Comparison of ENCODE assay signal across 9 mouse cellular contexts in genomic region chr4:149674814-149675377, GRCm38 (mm10). TPM values are rescaled to one million over a fixed set of nuclear protein-coding genes. Genes with fewer than 3 reads are reported as not detected.
A peak's percentile ranks its signal among the peaks of the same experiment; 100 is the strongest.
DNase-seq lines count a peak whose midpoint lies in the region; ATAC-seq and TF ChIP-seq lines count a peak whose summit lies in the region.
"Had no signal": no experiment of that assay in that cellular context is flagged by ENCODE, and none has a peak within 500 bp of the region (broad histone marks: within the 10 kb centered on the region; RNA-seq: fewer than 3 reads in every experiment).

No protein-coding gene starts in this region.

- H3K9me3 ChIP-seq in heart, embryonic 11.5 days (replicated peaks; ENCODE audit: control insufficient read depth, low read length), result 0 out of 2 replicates have a peak, but pooled peaks cover 3% of the 10 kb centered on the region
- no peaks in the 10 kb centered on the region for H3K9me3 ChIP-seq in ES-E14 (ENCODE audit: control insufficient read depth, insufficient read depth, low read depth, low read length)
- H3K9me3 ChIP-seq in heart, embryonic 16.5 days (replicated peaks; ENCODE audit: control insufficient read depth, low read length), result peaks cover 5% of the 10 kb centered on the region; the same call in 1 of the 2 replicates
- no peaks in the 10 kb centered on the region for H3K9me3 ChIP-seq in liver, postnatal 0 days (ENCODE audit: low read length)

- peaks cover 6% of the 10 kb centered on the region; the same call in 1 of the 2 replicates for H3K4me1 ChIP-seq in heart, embryonic 11.5 days (ENCODE audit: control insufficient read depth, insufficient read depth, low read length)
- H3K4me1 ChIP-seq in ES-E14 (ENCODE audit: control insufficient read depth in 2 of 2, insufficient read depth in 2 of 2, low read length in 2 of 2, poor library complexity in 1 of 2), result peaks cover 0 to 7% of the 10 kb centered on the region in 2 experiments; a peak in 2 of 4 replicates
- peaks cover 8% of the 10 kb centered on the region for H3K4me1 ChIP-seq in heart, embryonic 16.5 days (ENCODE audit: control insufficient read depth, insufficient read depth, low read length)
- H3K4me1 ChIP-seq in liver, postnatal 0 days (ENCODE audit: insufficient read depth), result peaks cover 8% of the 10 kb centered on the region; the same call in 1 of the 2 replicates

- H3K9ac ChIP-seq in heart, embryonic 11.5 days (ENCODE audit: low read depth, low read length), result no peak overlapping the region
- no peak overlapping the region for H3K9ac ChIP-seq in ES-E14 (ENCODE audit: insufficient read depth, low read depth, low read length, poor library complexity, severe bottlenecking)
- peak overlapping the region; percentile 70 for H3K9ac ChIP-seq in heart, embryonic 16.5 days (ENCODE audit: low read length)
- H3K9ac ChIP-seq in liver, postnatal 0 days (replicated peaks), result no peak overlapping the region

- WGBS in heart, embryonic 11.5 days (ENCODE audit: insufficient replicate concordance), result 8% methylated on average over 8 of the region's 8 CpGs
- 20% methylated on average over 8 of the region's 8 CpGs for WGBS in heart, embryonic 16.5 days
- WGBS in liver, postnatal 0 days (ENCODE audit: insufficient replicate concordance), result 53% methylated on average over 8 of the region's 8 CpGs

- in situ Hi-C loops in ES-E14 (cut with MboI; ENCODE audit: low sequenced_read_pairs in 2 of 2, unreplicated experiment in 2 of 2), result no loop called here

- intact Hi-C loops in heart, postnatal 25 days (cut with DNase I), result loop anchor here (2.0 kb wide), 1 partner anchor 20 kb away; no protein-coding TSS in a partner anchor

- H3K4me3 ChIP-seq in heart, embryonic 11.5 days (ENCODE audit: low read depth, low read length), result peak overlapping the region; percentile 66
- H3K4me3 ChIP-seq in ES-E14 (ENCODE audit: insufficient read depth in 1 of 2, low read depth in 1 of 2, low read length in 2 of 2, poor library complexity in 1 of 2, severe bottlenecking in 1 of 2), result peak overlapping the region; percentile 72 to 78
- H3K4me3 ChIP-seq in heart, embryonic 16.5 days (ENCODE audit: low read length), result peak overlapping the region; percentile 73
- H3K4me3 ChIP-seq in liver, postnatal 0 days (ENCODE audit: low read depth, low read length), result no peak overlapping the region

- peak overlapping the region; percentile 93 for H3K4me2 ChIP-seq in heart, embryonic 11.5 days
- H3K4me2 ChIP-seq in heart, embryonic 16.5 days (ENCODE audit: low read depth, low read length), result peak overlapping the region; percentile 89
- H3K4me2 ChIP-seq in liver, postnatal 0 days (ENCODE audit: low read depth, low read length), result peak overlapping the region; percentile 78; the same call in 1 of the 2 replicates

- peaks cover 19% of the 10 kb centered on the region for H3K27me3 ChIP-seq in heart, embryonic 11.5 days (ENCODE audit: control insufficient read depth, insufficient read depth, low read length)
- H3K27me3 ChIP-seq in heart, embryonic 16.5 days (ENCODE audit: control insufficient read depth, insufficient read depth, low read length), result peaks cover 9% of the 10 kb centered on the region; the same call in 1 of the 2 replicates
- 0 out of 2 replicates have a peak, but pooled peaks cover 4% of the 10 kb centered on the region for H3K27me3 ChIP-seq in liver, postnatal 0 days (ENCODE audit: insufficient read depth, low read length)

- no peak for TF ChIP-seq CTCF in liver, postnatal 0 days (IDR thresholded peaks at IDR 0.05; ENCODE audit: low read depth)

- no peaks in the 10 kb centered on the region for H3K36me3 ChIP-seq in heart, embryonic 11.5 days (ENCODE audit: control insufficient read depth, insufficient read depth, low read length)
- no peaks in the 10 kb centered on the region for H3K36me3 ChIP-seq in ES-E14 (ENCODE audit: control insufficient read depth, insufficient read depth, low read length, poor library complexity, severe bottlenecking)
- H3K36me3 ChIP-seq in heart, embryonic 16.5 days (ENCODE audit: control insufficient read depth, insufficient read depth), result no peaks in the 10 kb centered on the region
- peaks cover 7% of the 10 kb centered on the region; the same call in 1 of the 2 replicates for H3K36me3 ChIP-seq in liver, postnatal 0 days (replicated peaks; ENCODE audit: insufficient read depth, low read length)

- ATAC-seq in heart, embryonic 11.5 days (replicated peaks; ENCODE audit: insufficient number of reproducible peaks, low FRiP score, low TSS enrichment), result no peak
- ATAC-seq in heart, embryonic 16.5 days (replicated peaks; ENCODE audit: extremely low read depth, insufficient read depth, low FRiP score), result no peak
- ATAC-seq in liver, postnatal 0 days, result no peak
- ATAC-seq in inflammation-experienced regulatory T-cells, adult 6 months, result no peak

- no peak for TF ChIP-seq EP300 in liver, postnatal 0 days (IDR thresholded peaks at IDR 0.05; ENCODE audit: low read depth)

- no peak for DNase-seq in heart, postnatal 25 days (ENCODE audit: low spot score)
- DNase-seq in ES-E14 (ENCODE audit: low read depth, low spot score) (no peak), MN1 (ENCODE audit: low spot score) (no peak)
- no peak for DNase-seq in liver, postnatal 0 days
- no peak for DNase-seq in cerebellum, adult 9-10 months

- no peak overlapping the region for H3K27ac ChIP-seq in heart, embryonic 11.5 days (ENCODE audit: low read depth, low read length)
- H3K27ac ChIP-seq in ES-E14 (ENCODE audit: insufficient read depth, low read depth, low read length, poor library complexity, severe bottlenecking), result no peak overlapping the region
- H3K27ac ChIP-seq in heart, embryonic 16.5 days (ENCODE audit: low read length), result no peak overlapping the region
- H3K27ac ChIP-seq in liver, postnatal 0 days (ENCODE audit: low read depth), result no peak overlapping the region
- H3K27ac ChIP-seq: macrophage had no signal

TF ChIP-seq in ES-E14, 5 proteins besides CTCF, POLR2A, EP300 and RAD21:
- TF ChIP-seq HCFC1 (IDR thresholded peaks at IDR 0.05; ENCODE audit: borderline replicate concordance, insufficient read depth, low read length), result no peak
- no peak for TF ChIP-seq ZNF384 (IDR thresholded peaks at IDR 0.05; ENCODE audit: low read depth, low read length)
- no peak for TF ChIP-seq CHD2 (IDR thresholded peaks at IDR 0.05; ENCODE audit: low read depth, low read length)
- TF ChIP-seq ZC3H11A (IDR thresholded peaks at IDR 0.05; ENCODE audit: borderline replicate concordance, low read depth, low read length), result no peak
- TF ChIP-seq MAFK (IDR thresholded peaks at IDR 0.05; ENCODE audit: insufficient read depth, low read depth, low read length), result peak; percentile 52; the same call in 1 of the 2 replicates
TF ChIP-seq in ES-E14: peak in this region for 1.

RNA-seq across cellular contexts. Expression of gene Pik3cd, which starts 27.5 kb away (rescaled TPM):
- 2.3 and 3.2 TPM in 2 replicates for polyA plus RNA-seq in heart, embryonic 11.5 days (2014; fragmentation: Nextera tagmentation; extraction: Ambion mirVana)
- total RNA-seq in heart, postnatal 25 days (2021), result 1 to 10 TPM; 4.0 to 4.3 TPM
- total RNA-seq in ES-E14 (2012; rRNA removed), result 6.4 and 8.0 TPM in 2 replicates
- 5.5 and 7.8 TPM in 2 replicates for polyA plus RNA-seq in heart, embryonic 16.5 days (2015; fragmentation: Nextera tagmentation; extraction: Ambion mirVana)
- 4.9 and 7.8 TPM in 2 replicates for polyA plus RNA-seq in liver, postnatal 0 days (2015; fragmentation: Nextera tagmentation; extraction: Ambion mirVana)
- polyA plus RNA-seq in inflammation-experienced regulatory T-cells, adult 6 months (2017; shearing (Covaris generic)), result 100 to 1,000 TPM; 108 to 124 (median 115) TPM

Comparison
In these comparisons a context has a peak if more than half of its experiments do, and no peak if none do; other contexts are left out.
1. RNA of gene Pik3cd, which starts 27.5 kb away (polyA plus RNA-seq): 108 to 124 TPM in inflammation-experienced regulatory T-cells, adult 6 months; 4.9 to 7.8 TPM in liver, postnatal 0 days, 5.5 to 7.8 TPM in heart, embryonic 16.5 days and 2.3 to 3.2 TPM in heart, embryonic 11.5 days; every median in the first group is over 10 times any median in the second.
2. Peak in every context shown above with its lines, with median percentiles within 50 percentile points of each other: H3K4me2 ChIP-seq.